Mouse (Mus musculus): ENCODE data around the gene Atg4b. TPM values are rescaled to one million over a fixed set of nuclear protein-coding genes. Genes with fewer than 3 reads are reported as not detected.
"Not testable (repeated sequence)": the region's sequence is repeated elsewhere in the genome, so short reads cannot be mapped to it uniquely, and the experiment has no call there.

The Atg4b gene
- total and polyA plus RNA-seq, 3 experiments = 6.9 to 91.0 (median 78.9) TPM

GRCm38 (mm10) chr1:93825771-93826539 lies 74.7 kb downstream of the Atg4b start:
- H3K4me1 ChIP-seq (ENCODE audit: insufficient read depth, low read depth, low read length) = peaks cover 35% of the 10 kb centered on the region
- peak; percentile 38 for DNase-seq (ENCODE audit: low spot score)
- TF ChIP-seq CTCF (IDR thresholded peaks at IDR 0.05; ENCODE audit: low read depth, low read length) (no peak), GATA1 (IDR thresholded peaks at IDR 0.05; ENCODE audit: borderline replicate concordance, low read length) (no peak), GATA2 (IDR thresholded peaks at IDR 0.05; ENCODE audit: borderline replicate concordance, low read depth, low read length) (no peak)

GRCm38 (mm10) chr1:93826540-93826835 lies 75.2 kb downstream of the Atg4b start:
- ATAC-seq (ENCODE audit: extremely low read depth, insufficient number of reproducible peaks, low FRiP score, poor library complexity, severe bottlenecking) = no peak
- TF ChIP-seq GATA1 (IDR thresholded peaks at IDR 0.05; ENCODE audit: borderline replicate concordance, low read length) = no peak
- Histone ChIP-seq H3K27me3 (ENCODE audit: insufficient read depth, low read length) (no peaks in the 10 kb centered on the region), H3K4me3 (ENCODE audit: low read depth, low read length) (peak overlapping the region; percentile 78), H3K4me1 (ENCODE audit: insufficient read depth, low read depth, low read length) (peaks cover 35% of the 10 kb centered on the region), H3K9me3 (replicated peaks) (no peaks in the 10 kb centered on the region), H3K36me3 (replicated peaks) (peaks cover 49% of the 10 kb centered on the region)
- no peak for DNase-seq (ENCODE audit: low spot score)

More at GRCm38 (mm10) chr1:93825771-93826539, 74.7 kb downstream of the Atg4b start:
- H3K4me3 ChIP-seq (ENCODE audit: low read depth, low read length) = peak overlapping the region; percentile 78
- no peak for ATAC-seq (ENCODE audit: extremely low read depth, insufficient number of reproducible peaks, low FRiP score, poor library complexity, severe bottlenecking)
- peaks cover 54% of the 10 kb centered on the region for H3K36me3 ChIP-seq (replicated peaks)
- H3K9me3 ChIP-seq (replicated peaks) = no peaks in the 10 kb centered on the region
- H3K27me3 ChIP-seq (ENCODE audit: insufficient read depth, low read length) = no peaks in the 10 kb centered on the region

GRCm38 (mm10) chr1:93832754-93833360 lies 81.6 kb downstream of the Atg4b start:
- not testable (repeated sequence) for DNase-seq (ENCODE audit: low spot score)

GRCm38 (mm10) chr1:93834671-93835150 lies 83.4 kb downstream of the Atg4b start:
- Histone ChIP-seq H3K4me1 (ENCODE audit: insufficient read depth, low read depth, low read length) (peaks cover 10% of the 10 kb centered on the region), H3K36me3 (replicated peaks) (peaks cover 52% of the 10 kb centered on the region), H3K27me3 (ENCODE audit: insufficient read depth, low read length) (no peaks in the 10 kb centered on the region), H3K4me3 (ENCODE audit: low read depth, low read length) (no peak overlapping the region), H3K9me3 (replicated peaks) (no peaks in the 10 kb centered on the region)
- no peak for TF ChIP-seq GATA2 (IDR thresholded peaks at IDR 0.05; ENCODE audit: borderline replicate concordance, low read depth, low read length)
- no peak for TF ChIP-seq POLR2AphosphoS5 (IDR thresholded peaks at IDR 0.05; ENCODE audit: insufficient replicate concordance, low read depth, low read length)
- TF ChIP-seq GATA1 (IDR thresholded peaks at IDR 0.05; ENCODE audit: borderline replicate concordance, low read length) = no peak
- no peak for TF ChIP-seq CTCF (IDR thresholded peaks at IDR 0.05; ENCODE audit: low read depth, low read length)
- peak; percentile 0 for DNase-seq (ENCODE audit: low spot score)
- ATAC-seq (ENCODE audit: extremely low read depth, insufficient number of reproducible peaks, low FRiP score, poor library complexity, severe bottlenecking) = no peak

More at GRCm38 (mm10) chr1:93832754-93833360, 81.6 kb downstream of the Atg4b start:
- not testable (repeated sequence) for H3K9me3 ChIP-seq (replicated peaks); H3K27me3 ChIP-seq (ENCODE audit: insufficient read depth, low read length); H3K4me3 ChIP-seq (ENCODE audit: low read depth, low read length)
- Histone ChIP-seq H3K4me1 (ENCODE audit: insufficient read depth, low read depth, low read length) (peaks cover 13% of the 10 kb centered on the region), H3K36me3 (replicated peaks) (peaks cover 56% of the 10 kb centered on the region)
- TF ChIP-seq CTCF (IDR thresholded peaks at IDR 0.05; ENCODE audit: low read depth, low read length) = 0 out of 2 replicates have a peak, but pooled peaks have one; percentile 15
- ATAC-seq (ENCODE audit: extremely low read depth, insufficient number of reproducible peaks, low FRiP score, poor library complexity, severe bottlenecking) = peak; percentile 66

GRCm38 (mm10) chr1:93835211-93835610 lies 83.9 kb downstream of the Atg4b start:
- Histone ChIP-seq H3K4me3 (ENCODE audit: low read depth, low read length) (no peak overlapping the region), H3K4me1 (ENCODE audit: insufficient read depth, low read depth, low read length) (peaks cover 10% of the 10 kb centered on the region), H3K36me3 (replicated peaks) (peaks cover 47% of the 10 kb centered on the region), H3K9me3 (replicated peaks) (no peaks in the 10 kb centered on the region), H3K27me3 (ENCODE audit: insufficient read depth, low read length) (no peaks in the 10 kb centered on the region)
- DNase-seq (ENCODE audit: low spot score) = peak; percentile 0
- no peak for TF ChIP-seq POLR2AphosphoS5 (IDR thresholded peaks at IDR 0.05; ENCODE audit: insufficient replicate concordance, low read depth, low read length)
- no peak for TF ChIP-seq TAL1 (conservative IDR thresholded peaks at IDR 0.05; ENCODE audit: low read depth, low read length)
- TF ChIP-seq GATA1 (IDR thresholded peaks at IDR 0.05; ENCODE audit: borderline replicate concordance, low read length) = no peak
- no peak for TF ChIP-seq GATA2 (IDR thresholded peaks at IDR 0.05; ENCODE audit: borderline replicate concordance, low read depth, low read length)
- no peak for TF ChIP-seq CTCF (IDR thresholded peaks at IDR 0.05; ENCODE audit: low read depth, low read length)
- no peak for ATAC-seq (ENCODE audit: extremely low read depth, insufficient number of reproducible peaks, low FRiP score, poor library complexity, severe bottlenecking)

GRCm38 (mm10) chr1:93835876-93836531 lies 84.7 kb downstream of the Atg4b start:
- no peak for TF ChIP-seq GATA1 (IDR thresholded peaks at IDR 0.05; ENCODE audit: borderline replicate concordance, low read length)
- no peak for TF ChIP-seq TAL1 (conservative IDR thresholded peaks at IDR 0.05; ENCODE audit: low read depth, low read length)
- no peak for TF ChIP-seq POLR2AphosphoS5 (IDR thresholded peaks at IDR 0.05; ENCODE audit: insufficient replicate concordance, low read depth, low read length)
- TF ChIP-seq CTCF (IDR thresholded peaks at IDR 0.05; ENCODE audit: low read depth, low read length) = no peak
- no peak for TF ChIP-seq GATA2 (IDR thresholded peaks at IDR 0.05; ENCODE audit: borderline replicate concordance, low read depth, low read length)
- Histone ChIP-seq H3K27me3 (ENCODE audit: insufficient read depth, low read length) (no peaks in the 10 kb centered on the region), H3K4me3 (ENCODE audit: low read depth, low read length) (no peak overlapping the region), H3K9me3 (replicated peaks) (no peaks in the 10 kb centered on the region), H3K4me1 (ENCODE audit: insufficient read depth, low read depth, low read length) (peaks cover 10% of the 10 kb centered on the region), H3K36me3 (replicated peaks) (peaks cover 46% of the 10 kb centered on the region)
- DNase-seq (ENCODE audit: low spot score) (peak; percentile 0), ATAC-seq (ENCODE audit: extremely low read depth, insufficient number of reproducible peaks, low FRiP score, poor library complexity, severe bottlenecking) (no peak)

All from G1E (cell line).